Comparison of ENCODE assay signal across 25 mouse cellular contexts in the genomic region with DNA sequence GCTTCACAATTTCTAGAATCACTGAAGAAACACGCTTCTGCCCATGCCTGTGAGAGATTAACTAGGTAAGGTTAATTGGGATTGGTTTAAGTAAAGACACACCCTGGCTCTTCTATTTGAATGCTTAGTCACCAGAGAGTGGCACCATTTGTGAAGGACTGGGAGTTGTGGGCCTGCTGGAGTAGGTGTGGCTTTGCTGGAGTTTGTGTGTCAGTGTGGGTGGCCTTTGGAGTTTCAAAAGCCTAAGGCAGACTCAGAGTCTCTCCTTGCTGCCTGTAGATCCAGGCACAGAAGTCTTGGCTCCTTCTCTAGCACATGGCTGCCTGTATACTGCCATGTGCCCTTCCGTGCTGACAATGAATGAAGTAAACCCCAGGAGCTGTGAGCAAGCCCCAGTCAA.
A peak's percentile ranks its signal among the peaks of the same experiment; 100 is the strongest.
DNase-seq lines count a peak whose midpoint lies in the region; ATAC-seq and TF ChIP-seq lines count a peak whose summit lies in the region.
"Had no signal": no experiment of that assay in that cellular context is flagged by ENCODE, and none has a peak within 500 bp of the region (broad histone marks: within the 10 kb centered on the region; RNA-seq: fewer than 3 reads in every experiment).

No protein-coding gene starts in this region.

- ATAC-seq in megakaryocyte, adult 5-6 weeks (ENCODE audit: poor library complexity, severe bottlenecking), result no peak
- ATAC-seq: activated CD4-positive, CD25-positive, alpha-beta regulatory T cell, adult 4 months; CD4-positive, CD25-positive, alpha-beta regulatory T cell, adult 4 months; Patski had no signal

- no peak overlapping the region for H3K4me3 ChIP-seq in ES-E14 (ENCODE audit: insufficient read depth in 1 of 2, low read depth in 1 of 2, low read length in 2 of 2, poor library complexity in 1 of 2, severe bottlenecking in 1 of 2)

- no peak overlapping the region for H3K9ac ChIP-seq in ES-E14 (ENCODE audit: insufficient read depth, low read depth, low read length, poor library complexity, severe bottlenecking)

- in situ Hi-C loops in ES-E14 (cut with MboI; ENCODE audit: low sequenced_read_pairs in 2 of 2, unreplicated experiment in 2 of 2), result no loop called here

- peak overlapping the region; percentile 29 for H3K27ac ChIP-seq in ES-E14 (ENCODE audit: insufficient read depth, low read depth, low read length, poor library complexity, severe bottlenecking)

- DNase-seq in ES-CJ7 (ENCODE audit: low read depth, low spot score) (peak; percentile 92), ES-E14 (ENCODE audit: low read depth, low spot score) (peak; percentile 55), R1 (ENCODE audit: low read depth, low spot score) (peak; percentile 94), ZHBTc4 (ENCODE audit: low read depth, low spot score) (peak; percentile 94)
- DNase-seq in ovary, adult 18-20 months (ENCODE audit: low spot score), result no peak
- no peak for DNase-seq in spleen, postnatal 36 days (ENCODE audit: low spot score in 2 of 2)
- DNase-seq in embryo, embryonic 9.5 days (ENCODE audit: extremely low spot score), result no peak
- DNase-seq: adrenal gland, adult 2 months; adrenal gland, adult 8-10 months; adrenal gland, postnatal 10 days; adrenal gland, postnatal 14 days; adrenal gland, postnatal 25 days; adrenal gland, postnatal 36 days; B cell, adult 2 months; cerebellum, adult 11 months; cerebellum, adult 11-12 months; cerebellum, adult 18-20 months; cerebellum, adult 2 months; cerebellum, adult 8-10 months; cerebellum, adult 9-10 months had no signal

- H3K9me3 ChIP-seq in ES-E14 (ENCODE audit: control insufficient read depth, insufficient read depth, low read depth, low read length), result no peaks in the 10 kb centered on the region

- H3K36me3 ChIP-seq in ES-E14 (ENCODE audit: control insufficient read depth, insufficient read depth, low read length, poor library complexity, severe bottlenecking), result no peaks in the 10 kb centered on the region
- H3K36me3 ChIP-seq: G1E had no signal

- H3K4me1 ChIP-seq in ES-E14 (ENCODE audit: control insufficient read depth in 2 of 2, insufficient read depth in 2 of 2, low read length in 2 of 2, poor library complexity in 1 of 2), result peaks cover 0 to 4% of the 10 kb centered on the region in 2 experiments; a peak in 1 of 4 replicates

TF ChIP-seq in ES-E14, 5 proteins besides CTCF, POLR2A, EP300 and RAD21:
- TF ChIP-seq MAFK (IDR thresholded peaks at IDR 0.05; ENCODE audit: insufficient read depth, low read depth, low read length) (0 out of 2 replicates have a peak, but pooled peaks have one; percentile 14), CHD2 (IDR thresholded peaks at IDR 0.05; ENCODE audit: low read depth, low read length) (no peak), ZC3H11A (IDR thresholded peaks at IDR 0.05; ENCODE audit: borderline replicate concordance, low read depth, low read length) (no peak), ZNF384 (IDR thresholded peaks at IDR 0.05; ENCODE audit: low read depth, low read length) (no peak), HCFC1 (IDR thresholded peaks at IDR 0.05; ENCODE audit: borderline replicate concordance, insufficient read depth, low read length) (no peak)

Comparison
In these comparisons a context has a peak if more than half of its experiments do, and no peak if none do; other contexts are left out.
1. DNase-seq: peak in ES-CJ7 (single experiment), ES-E14 (single experiment), R1 (single experiment) and ZHBTc4 (single experiment); none in ovary, adult 18-20 months (single experiment), spleen, postnatal 36 days (0 of 2) and embryo, embryonic 9.5 days (single experiment).